Mouse (Mus musculus) liver, embryonic 11.5 days (tissue): Measurements from ENCODE around the gene Irak3. TPM values are rescaled to one million over a fixed set of nuclear protein-coding genes. Genes with fewer than 3 reads are reported as not detected.

Experiments
- ATAC-seq: fragments of 200-750 bp; cut with Nextera tagmentation; replicated peaks from 2 replicates; pipeline ENCODE4 v1.8.0; 2017; ENCODE audit warnings: moderate number of reproducible peaks, mild to moderate bottlenecking, moderate TSS enrichment, moderate library complexity; ENCODE audit not compliant: low FRiP score
- DNase-seq: peaks from one replicate; pipeline ENCODE4 v3.0.0-alpha.2; 2017; ENCODE audit warnings: low spot score
- H3K27ac ChIP-seq: fragments of 300-500 bp; sonication (generic); 2 replicates; pipeline ENCODE4 v1.5.1; 2014; ENCODE audit warnings: mild to moderate bottlenecking, low read depth, low read length, control low read depth
- H3K27me3 ChIP-seq: fragments of 300-500 bp; sonication (generic); replicated peaks from 2 replicates; pipeline ENCODE4 v1.6.1; 2014; ENCODE audit warnings: low read length, mixed read lengths; ENCODE audit not compliant: control insufficient read depth, insufficient read depth
- H3K36me3 ChIP-seq: fragments of 300-500 bp; sonication (generic); 2 replicates; pipeline ENCODE4 v1.6.1; 2014; ENCODE audit warnings: mild to moderate bottlenecking, low read length, moderate library complexity, mixed read lengths; ENCODE audit not compliant: control insufficient read depth, insufficient read depth
- H3K4me1 ChIP-seq: fragments of 300-500 bp; sonication (generic); replicated peaks from 2 replicates; pipeline ENCODE4 v1.6.1; 2014; ENCODE audit warnings: low read length, mixed read lengths; ENCODE audit not compliant: control insufficient read depth, insufficient read depth
- H3K4me2 ChIP-seq: fragments of 300-500 bp; sonication (generic); 2 replicates; pipeline ENCODE4 v1.6.1; 2014; ENCODE audit warnings: mild to moderate bottlenecking, control low read depth, moderate library complexity
- H3K4me3 ChIP-seq: fragments of 300-500 bp; sonication (generic); 2 replicates; pipeline ENCODE4 v1.5.1; 2014; ENCODE audit warnings: low read depth, low read length, control low read depth
- H3K9ac ChIP-seq: fragments of 300-500 bp; sonication (generic); 2 replicates; pipeline ENCODE4 v1.6.1; 2014; ENCODE audit warnings: low read depth, low read length, control low read depth
- H3K9me3 ChIP-seq: fragments of 300-500 bp; sonication (generic); 2 replicates; pipeline ENCODE4 v1.6.1; 2016; ENCODE audit warnings: low read length, inconsistent platforms, mixed read lengths; ENCODE audit not compliant: control insufficient read depth
- WGBS: fragments of 180-500 bp; shearing (Covaris S2); extraction: QIAGEN DNeasy Blood & Tissue Kit; methylation state at CpG from one replicate; pipeline ENCODE4 v1.1.7; 2014; 5-methylcytosine and 5-hydroxymethylcytosine counted together
- polyA plus RNA-seq: library from polyadenylated mRNA; unstranded; fragments of >200 nt; fragmentation: Nextera tagmentation; extraction: Ambion mirVana; gene quantifications from 2 replicates; pipeline ENCODE4 v1.2.1, GENCODE M21; 2014

Irak3 gene
- polyA plus RNA-seq, 1 experiment from 2014 or later, result 0.67 TPM

DNA sequence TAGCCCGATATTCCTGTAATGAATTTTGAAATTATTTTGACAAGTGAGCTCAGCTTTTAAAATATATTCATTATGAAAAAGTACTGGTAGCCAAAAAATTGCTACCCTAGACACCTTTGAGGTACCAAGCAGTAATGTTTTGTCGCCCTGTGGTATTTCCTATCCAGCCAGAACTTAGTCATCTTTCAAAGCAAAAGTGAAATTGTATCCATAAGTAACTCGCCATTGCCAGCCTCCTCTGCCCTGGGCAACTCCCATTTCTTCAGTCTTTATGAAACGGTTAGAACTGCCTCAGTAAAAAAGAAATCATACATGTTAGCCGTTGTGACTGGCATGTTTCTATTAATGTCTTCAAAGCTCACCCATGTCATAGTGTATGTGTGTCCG lies 7.6 kb upstream of the Irak3 start:
- H3K36me3 ChIP-seq, result no peaks in the 10 kb centered on the region
- H3K4me2 ChIP-seq, result peak overlapping the region; percentile 74
- no peaks in the 10 kb centered on the region for H3K27me3 ChIP-seq
- no peak overlapping the region for H3K27ac ChIP-seq
- no peaks in the 10 kb centered on the region for H3K9me3 ChIP-seq
- no peak for DNase-seq
- peaks cover 8% of the 10 kb centered on the region; the same call in 1 of the 2 replicates for H3K4me1 ChIP-seq
- H3K9ac ChIP-seq, result peak overlapping the region; percentile 94
- peak overlapping the region; percentile 91 for H3K4me3 ChIP-seq
- WGBS, result 61% methylated on average over 6 of the region's 6 CpGs
- ATAC-seq, result no peak

DNA sequence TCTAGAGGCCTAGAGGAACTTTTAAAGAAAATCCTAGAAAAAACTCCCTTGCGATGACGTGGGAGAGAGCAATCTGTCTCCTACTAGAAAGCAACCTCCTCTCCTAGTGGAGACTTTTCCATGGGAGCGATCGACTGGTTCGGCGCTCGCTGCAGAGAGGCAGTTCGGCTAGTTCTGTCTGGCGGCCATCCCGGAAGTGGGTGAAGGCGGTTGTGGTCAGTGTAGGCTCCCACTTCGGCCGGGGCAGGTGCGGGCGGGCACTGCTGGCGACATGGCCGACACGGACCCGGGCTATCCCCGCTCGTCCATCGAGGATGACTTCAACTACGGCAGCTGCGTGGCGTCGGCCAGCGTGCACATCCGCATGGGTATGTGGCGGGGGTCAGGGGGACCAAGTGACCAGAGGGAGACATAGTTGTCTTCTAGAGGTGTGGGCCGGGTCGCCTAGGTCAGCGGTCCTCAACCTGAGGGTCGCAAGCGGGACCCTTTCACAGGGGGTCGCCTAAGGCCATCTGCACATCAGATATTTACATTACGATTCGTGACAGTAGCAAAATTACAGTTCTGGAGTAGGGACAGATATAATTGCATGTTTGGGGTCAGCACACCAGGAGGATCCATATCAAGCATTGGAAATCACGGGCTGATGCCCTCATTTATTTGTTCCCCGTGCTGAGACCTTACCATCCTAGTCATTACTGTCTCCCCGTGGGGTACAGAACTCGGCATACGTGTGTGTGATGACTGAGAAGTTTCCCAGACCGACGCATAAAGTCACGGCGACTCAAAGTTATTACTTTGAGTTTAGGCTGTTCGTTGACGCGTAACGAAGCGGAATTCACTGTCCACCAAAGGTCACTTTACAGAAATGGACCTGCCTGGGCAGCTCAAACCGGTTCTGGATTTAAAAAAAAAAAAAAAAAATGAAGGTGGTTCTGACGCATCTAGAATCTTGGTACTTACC lies 6.9 kb upstream of the Irak3 start:
- ATAC-seq (peak; percentile 88), DNase-seq (peak; percentile 82)
- Histone ChIP-seq H3K27ac (peak overlapping the region; percentile 29; the same call in 1 of the 2 replicates), H3K4me2 (peak overlapping the region; percentile 74), H3K36me3 (no peaks in the 10 kb centered on the region), H3K4me1 (peaks cover 8% of the 10 kb centered on the region; the same call in 1 of the 2 replicates), H3K9ac (peak overlapping the region; percentile 94), H3K27me3 (no peaks in the 10 kb centered on the region), H3K9me3 (no peaks in the 10 kb centered on the region), H3K4me3 (peak overlapping the region; percentile 91)
- WGBS, result 3% methylated on average over 53 of the region's 53 CpGs

DNA sequence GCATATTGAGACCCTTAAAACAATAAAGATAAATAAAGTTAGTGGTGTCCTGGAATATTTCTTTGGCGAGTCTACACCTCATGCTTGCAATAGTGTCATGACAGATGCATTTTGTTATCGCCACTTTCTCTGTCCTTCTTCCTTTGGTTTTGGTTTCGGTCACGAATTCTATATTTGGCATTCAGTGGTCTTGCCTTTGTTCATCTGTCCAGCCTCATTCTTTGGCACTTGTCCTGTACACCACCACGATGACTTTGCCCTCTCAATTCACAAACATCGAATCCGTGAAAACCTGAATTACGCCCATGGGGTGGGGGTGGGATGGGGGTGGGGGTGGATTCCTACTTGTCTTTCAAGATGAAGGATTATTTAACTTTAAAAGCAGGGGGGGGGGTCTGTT lies 6.1 kb upstream of the Irak3 start:
- ATAC-seq, result no peak
- Histone ChIP-seq H3K9me3 (no peaks in the 10 kb centered on the region), H3K4me1 (peaks cover 8% of the 10 kb centered on the region; the same call in 1 of the 2 replicates), H3K4me3 (no peak overlapping the region), H3K27me3 (no peaks in the 10 kb centered on the region), H3K27ac (no peak overlapping the region), H3K4me2 (no peak overlapping the region), H3K36me3 (no peaks in the 10 kb centered on the region), H3K9ac (no peak overlapping the region)
- DNase-seq, result no peak
- 73% methylated on average over 8 of the region's 8 CpGs for WGBS

DNA sequence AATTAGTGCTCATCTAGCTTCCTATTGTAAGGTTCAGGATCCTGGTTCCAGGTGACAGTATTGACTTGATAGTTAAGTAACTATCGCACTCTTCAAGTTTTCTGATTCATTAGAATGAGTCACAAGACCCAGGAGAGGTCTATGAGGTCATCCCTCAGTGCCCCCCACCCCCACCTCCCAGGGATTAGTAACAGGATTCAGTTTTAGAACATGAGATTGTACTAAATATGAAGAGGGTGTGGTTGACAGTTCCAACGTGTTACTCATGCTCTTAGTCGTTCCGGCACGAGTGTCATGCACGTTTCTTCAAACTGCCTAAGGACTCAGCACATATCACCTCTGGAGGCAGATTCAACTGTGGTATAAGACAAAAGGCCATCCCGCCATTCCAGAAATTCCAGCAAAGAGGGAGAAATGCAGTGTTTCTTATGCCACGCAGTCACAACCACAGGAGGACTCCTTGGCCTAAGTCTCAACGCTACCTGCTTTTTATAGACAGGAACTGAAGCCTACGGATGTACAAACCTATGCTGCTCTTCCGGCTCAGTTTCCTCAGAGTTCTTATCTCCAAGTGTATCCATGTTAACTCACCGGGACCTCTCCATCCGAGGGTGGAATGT lies 2.8 kb upstream of the Irak3 start:
- peaks cover 11% of the 10 kb centered on the region for H3K27me3 ChIP-seq
- peaks cover 3% of the 10 kb centered on the region for H3K4me1 ChIP-seq
- no peak overlapping the region for H3K27ac ChIP-seq
- no peak overlapping the region for H3K4me3 ChIP-seq
- no peaks in the 10 kb centered on the region for H3K36me3 ChIP-seq
- WGBS, result 77% methylated on average over 13 of the region's 13 CpGs
- H3K4me2 ChIP-seq, result no peak overlapping the region
- H3K9me3 ChIP-seq, result no peaks in the 10 kb centered on the region
- no peak overlapping the region for H3K9ac ChIP-seq
- ATAC-seq (no peak), DNase-seq (no peak)

DNA sequence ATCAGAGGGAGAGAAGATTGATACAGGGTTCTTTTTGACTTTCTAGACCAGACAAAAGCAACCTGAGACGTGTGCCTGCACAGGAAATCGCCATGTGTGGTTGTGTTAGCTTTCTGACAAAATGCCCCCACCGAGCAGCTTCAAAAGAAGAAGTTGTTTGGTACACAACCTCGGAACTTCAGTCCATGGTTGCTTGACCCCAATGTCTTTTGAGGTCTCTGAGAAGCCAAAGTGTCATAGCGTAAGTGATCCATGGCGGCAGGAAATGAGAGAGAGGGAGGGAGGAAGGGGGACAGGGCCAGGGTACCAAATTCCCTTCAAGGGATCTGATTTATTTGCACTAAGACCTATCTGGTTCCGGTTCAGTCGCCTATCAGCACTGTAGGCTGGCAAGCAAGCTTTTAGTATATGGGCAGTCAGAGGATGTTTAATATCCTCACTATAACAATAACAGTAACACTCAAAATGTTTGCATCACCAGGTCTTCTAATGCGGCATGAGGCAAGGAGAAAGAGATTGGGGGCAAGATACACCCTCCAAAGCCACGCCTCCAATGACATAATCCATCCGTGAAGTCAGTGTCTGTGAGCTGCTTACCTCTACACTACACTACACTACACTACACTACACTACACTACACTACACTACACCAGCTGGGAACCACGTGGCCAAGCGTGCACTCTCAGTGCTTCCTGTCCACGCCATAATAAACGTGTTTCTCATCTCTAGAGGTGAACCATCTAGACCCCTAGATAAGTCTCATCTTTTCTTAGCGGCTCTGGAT lies 729 bp upstream of the Irak3 start:
- Histone ChIP-seq H3K27me3 (peaks cover 11% of the 10 kb centered on the region), H3K4me3 (no peak overlapping the region), H3K4me2 (peak overlapping the region; percentile 99; the same call in 1 of the 2 replicates), H3K27ac (no peak overlapping the region), H3K36me3 (no peaks in the 10 kb centered on the region), H3K4me1 (no peaks in the 10 kb centered on the region; the same call in none of the 2 replicates), H3K9ac (no peak overlapping the region), H3K9me3 (no peaks in the 10 kb centered on the region)
- ATAC-seq (no peak), DNase-seq (no peak)
- whole genome bisulfite sequencing, result 62% methylated on average over 16 of the region's 16 CpGs

DNA sequence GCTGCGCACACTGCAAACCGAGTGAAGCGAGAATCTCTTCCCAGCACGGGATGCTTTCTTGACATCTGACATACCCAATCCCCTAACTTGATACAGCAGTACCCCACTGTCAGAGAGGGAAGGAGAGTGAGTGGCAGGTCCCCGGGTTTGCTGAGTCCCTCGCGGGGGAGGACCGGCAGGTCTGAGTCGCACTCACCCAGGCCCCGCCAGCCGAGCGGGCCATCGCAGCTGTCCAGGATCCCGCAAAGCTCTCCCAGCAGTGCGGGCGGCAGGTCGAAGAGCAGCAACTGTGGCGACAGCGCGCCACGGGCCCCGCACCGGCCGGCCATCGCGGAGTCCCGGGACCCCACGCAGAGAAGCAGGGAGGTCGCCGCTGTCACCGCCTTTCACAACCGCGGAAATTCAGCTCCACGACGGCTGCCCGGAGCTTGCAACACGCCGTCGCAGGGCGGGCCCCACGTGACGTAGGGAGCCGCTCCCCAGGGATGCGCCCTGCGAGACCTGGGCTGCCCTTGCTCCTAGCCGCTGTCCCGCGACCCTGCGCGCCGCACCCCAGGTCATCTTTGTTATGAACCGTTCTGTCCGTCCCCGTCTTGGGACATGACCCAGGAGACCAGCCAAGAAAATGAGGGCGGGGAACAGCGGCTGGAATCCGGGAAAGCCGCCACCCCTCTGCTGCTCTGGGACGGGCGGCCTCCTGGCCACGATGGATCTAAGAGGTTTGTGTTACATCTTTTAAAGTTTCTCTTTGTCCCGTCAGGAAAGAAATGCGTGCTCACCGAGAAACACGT lies 604 bp downstream of the Irak3 start, which contains the start of gene Tmbim4:
Gene Tmbim4 (plus strand): TSS at position 460 of the 791 bp plus-strand sequence.
- DNase-seq (peak; percentile 62), ATAC-seq (peak; percentile 77)
- H3K27ac ChIP-seq, result no peak within 1 kb of the TSS
- H3K4me2 ChIP-seq, result peak within 1 kb of the TSS; percentile 99
- H3K9me3 ChIP-seq, result no peaks in the 10 kb centered on the region
- WGBS, result 2% methylated on average over 65 of the region's 65 CpGs
- H3K4me1 ChIP-seq, result no peaks in the 10 kb centered on the region; the same call in none of the 2 replicates
- peak within 1 kb of the TSS; percentile 64 for H3K4me3 ChIP-seq
- H3K9ac ChIP-seq, result peak within 1 kb of the TSS; percentile 58
- no peaks in the 10 kb centered on the region for H3K36me3 ChIP-seq
- peaks cover 11% of the 10 kb centered on the region for H3K27me3 ChIP-seq

DNA sequence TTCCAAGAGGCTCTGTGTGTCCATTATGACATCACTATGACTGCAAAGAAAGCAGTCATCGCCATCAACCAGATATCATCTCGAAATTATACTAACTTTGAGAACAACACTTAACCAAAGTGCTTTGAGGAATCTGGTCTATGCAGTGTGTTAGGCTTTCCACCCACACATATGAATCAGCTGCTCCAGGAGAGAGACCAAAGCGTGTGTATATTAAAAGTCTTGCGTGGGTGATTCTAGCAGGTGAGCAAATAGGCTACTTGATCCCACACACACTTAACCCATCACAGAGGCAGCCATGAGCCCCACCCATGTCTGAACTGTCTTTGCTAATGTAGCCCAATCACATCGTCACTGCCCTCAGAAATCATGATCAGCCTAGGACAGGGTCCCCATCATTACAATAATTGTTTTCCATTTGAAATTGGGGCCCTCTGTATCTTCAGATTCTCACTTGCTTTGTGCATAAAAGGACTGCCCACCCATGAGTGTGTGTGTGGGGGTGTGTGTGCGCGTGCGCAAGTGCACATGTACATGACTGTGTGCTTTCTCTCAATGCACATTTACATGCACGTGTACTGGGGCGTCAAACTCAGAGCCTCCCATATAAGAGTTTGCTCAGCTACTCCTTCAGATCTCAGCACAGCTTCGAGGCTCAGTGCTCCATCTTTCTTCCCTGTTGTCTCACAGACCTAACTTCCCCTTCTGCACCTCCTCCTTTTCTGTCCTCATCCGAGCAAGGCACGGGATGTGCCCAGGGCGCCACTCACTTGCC lies 4.7 kb downstream of the Irak3 start:
- DNase-seq (no peak), ATAC-seq (no peak)
- Histone ChIP-seq H3K36me3 (no peaks in the 10 kb centered on the region), H3K27me3 (peaks cover 11% of the 10 kb centered on the region), H3K4me1 (no peaks in the 10 kb centered on the region; the same call in none of the 2 replicates), H3K4me3 (no peak overlapping the region), H3K4me2 (no peak overlapping the region), H3K9me3 (no peaks in the 10 kb centered on the region), H3K9ac (no peak overlapping the region), H3K27ac (no peak overlapping the region)
- 73% methylated on average over 14 of the region's 14 CpGs for WGBS
